Mouse (Mus musculus) myocyte (in vitro differentiated cells): ENCODE results near the gene Bub1.

Experiments
- CEBPB ChIP-seq: IDR thresholded peaks from 2 replicates; pipeline ENCODE4 v1.6.1; 2011; ENCODE audit warnings: mild to moderate bottlenecking, moderate library complexity; ENCODE audit not compliant: poor library complexity, insufficient read depth, severe bottlenecking
- E2F4 ChIP-seq: IDR thresholded peaks from one replicate; pipeline ENCODE4 v1.6.1; 2011; ENCODE audit warnings: mild to moderate bottlenecking, control low read depth, moderate library complexity; ENCODE audit not compliant: insufficient read depth
- MAX ChIP-seq: IDR thresholded peaks from one replicate; pipeline ENCODE4 v1.6.1; 2011; ENCODE audit warnings: low read depth, mild to moderate bottlenecking, control low read depth
- MYOD1 ChIP-seq, 3 experiments: IDR thresholded peaks; one replicate each; pipeline ENCODE4 v1.6.1; 2011; ENCODE audit warnings: control low read depth in 2 of 3, low read depth in 2 of 3, mild to moderate bottlenecking in 2 of 3, moderate library complexity in 1 of 3; ENCODE audit not compliant: insufficient read length in 2 of 3, control insufficient read depth in 1 of 3
- POLR2A ChIP-seq: IDR thresholded peaks from one replicate; pipeline ENCODE4 v1.6.1; 2011; ENCODE audit warnings: low read depth, mild to moderate bottlenecking, control low read depth, moderate library complexity; ENCODE audit not compliant: insufficient read length
- POLR2AphosphoS2 ChIP-seq: IDR thresholded peaks from one replicate; pipeline ENCODE4 v1.6.1; 2011; ENCODE audit warnings: low read depth, control low read depth; ENCODE audit not compliant: insufficient read length
- REST ChIP-seq: IDR thresholded peaks from one replicate; pipeline ENCODE4 v1.6.1; 2011; ENCODE audit warnings: mild to moderate bottlenecking, control low read depth, moderate library complexity; ENCODE audit not compliant: insufficient read depth, insufficient read length
- TCF12 ChIP-seq: IDR thresholded peaks from one replicate; pipeline ENCODE4 v1.6.1; 2011; ENCODE audit warnings: mild to moderate bottlenecking, control low read depth; ENCODE audit not compliant: poor library complexity, insufficient read depth, severe bottlenecking
- TCF3 ChIP-seq: IDR thresholded peaks from one replicate; pipeline ENCODE4 v1.6.1; 2011; ENCODE audit warnings: low read depth, control low read depth; ENCODE audit not compliant: insufficient read length
- USF1 ChIP-seq: IDR thresholded peaks from one replicate; pipeline ENCODE4 v1.6.1; 2011; ENCODE audit warnings: low read depth, mild to moderate bottlenecking, control low read depth, moderate library complexity

- TF ChIP-seq TCF3: no peak
- no peak for TF ChIP-seq E2F4
- peak; percentile 56 for TF ChIP-seq POLR2A
- TF ChIP-seq POLR2AphosphoS2: peak; percentile 61
- TF ChIP-seq TCF12: no peak
- no peak for TF ChIP-seq CEBPB
- no peak for TF ChIP-seq MYOD1 (IDR thresholded peaks at IDR 0.05; ENCODE audit: control insufficient read depth in 1 of 3, insufficient read length in 2 of 3, low read depth in 2 of 3)
- TF ChIP-seq USF1: no peak
- no peak for TF ChIP-seq MAX
- no peak for TF ChIP-seq REST
Measured at GRCm38 (mm10) chr2:127788440-127789116, 43.1 kb downstream of the Bub1 start, which contains the start of gene Nphp1.
